Mouse (Mus musculus) fibroblast of lung, adult 2 months (primary cell): Measurements from ENCODE around the gene B4galt5.

Source experiments
- DNase-seq: peaks from one replicate; pipeline ENCODE4 v3.0.0-alpha.2; 2011; ENCODE audit warnings: low read depth

B4galt5 gene

DNA sequence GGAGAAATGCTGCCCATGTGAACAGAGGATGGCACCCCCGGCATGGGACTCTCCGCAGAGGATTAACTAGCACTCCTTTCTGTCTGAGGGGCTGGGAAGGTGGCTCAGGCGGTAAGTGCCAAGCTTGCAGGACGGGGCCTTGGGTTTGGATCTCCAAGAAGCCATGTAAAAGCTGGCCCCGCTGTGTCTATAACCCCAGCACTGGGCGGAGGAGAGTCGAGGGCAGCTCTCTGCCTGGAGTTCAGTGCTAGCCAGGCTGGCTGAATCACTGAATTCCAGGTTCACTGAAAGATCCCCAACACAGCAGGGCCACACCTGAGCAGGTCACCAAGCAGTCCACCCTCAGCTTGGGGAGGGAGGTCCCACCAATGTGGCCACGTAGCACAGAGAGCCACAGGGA, 45.8 kb downstream of the B4galt5 start:
- DNase-seq = no peak

DNA sequence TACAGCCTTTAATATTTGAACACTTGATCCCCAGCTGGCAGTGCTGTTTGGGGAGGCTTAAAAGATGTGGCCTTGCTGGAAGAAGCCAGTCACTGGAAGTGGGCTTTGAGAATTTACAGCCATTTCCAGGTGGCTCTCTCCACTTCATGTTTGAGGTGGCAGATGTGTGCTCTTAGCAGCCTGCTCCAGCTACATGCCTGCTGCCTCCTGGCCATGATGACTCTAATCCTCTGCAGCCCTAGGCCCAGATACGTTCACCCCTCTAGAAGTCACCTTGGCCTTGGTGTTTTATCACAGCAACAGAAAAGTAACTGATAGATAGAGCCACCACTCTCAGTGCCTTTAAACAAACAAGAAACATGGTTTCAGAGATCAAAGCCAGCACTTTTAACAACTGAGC, 46.3 kb downstream of the B4galt5 start:
- no peak for DNase-seq

DNA sequence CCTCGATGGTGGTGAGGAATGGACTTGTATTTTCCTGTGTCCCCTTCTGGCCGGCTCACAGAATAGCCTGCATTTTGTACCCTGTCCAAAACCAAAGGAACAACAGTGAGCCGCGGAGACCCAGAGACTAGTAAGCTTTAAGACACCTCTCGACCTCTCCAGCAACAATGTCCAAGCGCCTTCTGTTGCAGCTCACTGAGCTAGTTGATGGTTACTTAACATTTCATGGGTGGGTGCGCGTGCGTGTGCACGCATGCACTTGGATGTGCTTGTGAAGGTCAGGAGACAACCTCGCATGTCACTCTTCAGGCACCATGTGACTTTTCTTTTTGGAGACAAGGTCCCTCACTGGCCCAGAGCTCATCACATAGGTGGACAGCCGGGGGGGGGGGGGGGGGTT, 47.0 kb downstream of the B4galt5 start:
- no peak for DNase-seq

DNA sequence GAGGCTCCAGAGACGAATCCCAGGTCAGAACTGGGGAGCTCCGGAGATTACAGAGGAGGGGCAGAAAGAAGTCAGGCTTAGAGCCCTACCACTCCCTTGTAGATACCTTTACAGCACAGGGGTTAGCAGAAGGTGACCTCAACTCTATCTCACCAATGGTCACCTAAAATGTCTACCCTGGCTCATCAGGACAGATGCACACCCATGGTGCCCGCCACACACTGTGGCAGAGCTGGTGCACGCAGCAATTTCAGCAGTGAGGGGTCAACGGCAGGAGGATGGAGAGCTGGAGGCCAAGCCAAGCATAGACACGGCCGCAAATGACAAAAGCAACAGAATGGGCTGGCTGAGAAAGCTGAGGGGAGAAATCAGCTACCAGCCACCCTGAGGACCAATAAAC, 47.4 kb downstream of the B4galt5 start:
- DNase-seq = no peak

DNA sequence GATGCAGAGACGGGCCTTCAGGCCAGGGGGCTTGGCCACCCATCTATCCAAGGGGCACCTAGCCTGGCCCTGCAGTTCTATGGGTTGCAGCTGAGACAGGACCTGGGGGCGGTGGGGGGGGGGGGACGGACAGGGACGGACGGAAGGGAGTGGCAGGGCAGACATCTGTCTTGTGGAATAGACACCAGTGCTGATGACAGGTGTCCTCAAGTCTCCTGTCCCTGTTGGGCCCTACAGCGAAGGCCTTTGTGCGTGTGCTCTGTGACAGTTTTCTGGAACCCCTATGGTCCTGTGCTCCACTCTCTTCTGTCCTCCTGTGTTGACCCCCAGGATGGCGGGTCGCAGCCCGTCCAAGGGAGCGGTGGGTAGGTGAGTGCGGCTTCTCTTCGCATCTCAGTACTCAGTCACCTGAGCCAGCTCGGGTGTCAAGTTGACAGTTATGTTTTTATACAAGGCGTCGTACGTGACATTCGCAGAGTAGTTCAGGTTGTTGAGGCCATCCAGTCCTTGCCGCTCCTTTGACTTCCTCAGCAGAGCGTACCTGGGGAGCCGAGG, 48.0 kb downstream of the B4galt5 start:
- DNase-seq = no peak

DNA sequence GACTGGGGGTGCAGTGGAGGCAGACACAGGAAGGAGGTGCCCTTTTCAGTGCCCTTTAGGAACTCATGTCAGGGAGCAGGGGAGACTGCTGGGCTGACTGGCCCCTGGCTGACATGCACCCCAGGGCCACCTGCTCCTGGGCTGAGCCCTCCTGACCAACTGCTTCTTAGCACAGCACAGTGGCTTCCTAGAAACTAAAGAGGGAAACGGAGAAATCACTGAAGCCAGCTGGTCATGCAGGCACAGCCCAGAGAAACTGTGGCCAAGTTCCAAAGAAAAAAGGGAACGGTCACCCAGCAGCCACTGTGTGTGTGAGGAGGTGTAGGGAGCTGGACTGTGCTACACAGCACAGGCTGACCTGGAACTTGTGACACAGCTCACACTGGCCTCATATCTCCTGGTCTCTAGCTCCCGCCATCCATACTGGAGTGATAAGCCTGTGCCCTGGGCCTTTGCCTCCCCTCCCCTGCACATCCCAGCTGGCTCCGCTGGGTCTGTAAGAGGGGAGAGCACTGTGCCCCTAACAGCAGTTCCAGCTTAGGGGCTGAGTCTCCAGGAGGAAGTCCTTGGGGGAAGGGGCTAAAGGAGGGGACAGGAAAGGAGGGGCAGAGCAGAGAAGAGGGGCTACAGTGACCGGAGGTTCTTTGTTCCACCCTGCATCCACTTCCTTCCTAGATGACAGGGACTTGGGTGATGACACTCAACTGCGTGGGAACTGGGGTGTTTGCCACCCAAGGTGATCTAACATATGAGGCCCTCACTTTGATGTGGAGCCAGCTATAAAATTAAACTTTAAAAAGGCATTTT, 48.9 kb downstream of the B4galt5 start:
- no peak for DNase-seq

DNA sequence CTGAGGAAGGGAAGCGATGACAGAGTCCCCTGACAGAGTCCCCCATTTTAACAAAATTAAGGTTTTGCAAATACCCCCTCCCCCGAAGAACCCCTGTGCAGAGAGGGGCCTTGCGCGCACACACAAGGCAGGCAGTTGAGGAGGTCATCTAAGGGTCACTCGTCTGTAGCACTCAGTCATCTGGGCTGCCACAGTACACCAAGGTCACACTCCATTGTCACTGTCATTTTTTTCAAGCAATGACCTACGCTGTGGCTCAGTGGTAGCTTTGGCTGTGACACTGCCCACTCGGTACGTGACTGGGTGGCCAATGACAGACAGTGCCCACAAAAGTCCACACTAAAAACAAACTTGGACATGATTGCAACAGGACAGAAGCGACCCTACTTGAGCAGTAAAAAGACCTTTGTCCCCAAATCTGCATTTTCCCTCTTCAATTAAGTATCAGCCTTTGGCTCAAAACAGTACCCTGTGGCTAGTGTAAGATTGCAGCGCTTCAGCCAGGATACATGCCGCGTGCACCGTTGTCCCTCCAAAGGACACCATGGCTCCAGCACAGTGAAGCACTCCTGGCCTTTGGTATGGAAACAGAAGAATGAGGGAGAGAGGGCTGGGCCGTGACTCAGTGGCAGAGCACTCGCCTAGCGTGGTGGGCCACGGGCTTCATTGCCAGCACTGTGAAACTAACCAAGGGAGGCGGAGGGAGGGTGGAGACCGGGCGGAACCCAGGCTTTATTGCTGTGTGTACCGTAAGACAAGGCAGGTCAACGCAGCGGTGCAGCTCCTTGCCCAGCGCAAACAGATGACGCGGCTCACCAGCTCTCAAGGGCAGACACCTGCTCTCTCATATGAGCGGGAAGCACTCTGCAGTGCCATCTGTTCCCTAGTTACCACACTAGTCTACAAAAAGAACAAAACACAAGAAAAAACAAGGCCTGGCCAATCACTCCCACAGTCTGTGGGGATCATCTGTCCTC, 50.0 kb downstream of the B4galt5 start:
- no peak for DNase-seq

DNA sequence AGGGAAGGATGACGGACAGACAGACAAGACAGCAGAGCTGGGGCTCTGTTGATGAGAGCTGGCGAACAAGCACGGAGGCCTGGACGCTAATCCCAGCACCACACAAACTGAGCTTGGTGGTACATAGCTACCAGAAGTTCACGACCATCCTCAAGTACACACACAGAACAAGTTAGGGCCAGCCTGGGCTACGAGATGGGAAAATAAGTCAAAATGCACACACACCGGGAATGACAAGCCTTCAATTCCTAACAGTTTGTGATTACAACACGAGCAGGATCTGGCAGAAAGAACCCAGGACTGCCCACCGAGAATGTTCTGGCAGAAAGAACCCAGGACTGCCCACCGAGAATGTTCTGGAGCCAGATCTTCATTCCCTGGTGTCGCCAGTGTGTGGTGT, 51.0 kb downstream of the B4galt5 start:
- no peak for DNase-seq

DNA sequence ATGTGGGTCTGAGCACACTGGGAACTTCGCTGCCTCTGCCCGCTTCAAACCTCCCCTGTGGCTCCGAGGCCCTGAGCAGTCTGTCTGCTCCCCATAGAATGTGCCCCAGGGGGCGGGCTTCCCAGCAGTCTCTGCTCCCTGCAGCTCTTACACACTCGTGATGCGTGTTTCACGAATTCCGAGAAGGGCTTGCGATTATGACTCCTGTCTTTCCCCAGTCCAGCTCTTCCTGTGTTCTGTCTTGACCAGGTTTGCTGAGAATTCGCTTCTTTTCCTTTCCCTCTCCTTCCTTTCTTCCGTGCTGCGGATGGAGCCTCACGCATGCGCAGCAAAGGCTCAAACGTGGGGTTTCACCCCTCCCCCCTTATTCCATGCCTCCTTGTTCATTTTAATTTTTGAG, 54.1 kb downstream of the B4galt5 start:
- no peak for DNase-seq

DNA sequence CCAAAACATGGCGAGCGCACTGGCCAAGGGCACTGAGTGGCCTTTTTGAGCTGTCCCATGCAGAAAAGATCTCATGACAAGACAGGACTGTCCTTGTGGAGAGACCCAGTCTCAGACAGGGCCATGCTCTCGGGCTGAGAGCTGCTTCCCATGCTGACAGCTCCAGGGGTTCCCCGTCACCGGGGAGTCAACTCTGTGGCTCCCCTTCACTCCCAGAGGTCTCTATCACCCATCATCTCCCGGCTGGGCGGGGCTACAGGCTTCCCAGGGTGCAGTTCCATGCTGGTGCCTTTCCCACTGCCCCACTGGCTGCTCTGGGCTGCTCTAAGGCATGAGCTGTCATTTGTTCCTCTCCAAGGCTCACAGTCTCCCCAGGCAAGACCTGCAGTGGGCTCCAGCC, 54.8 kb downstream of the B4galt5 start:
- DNase-seq = no peak

DNA sequence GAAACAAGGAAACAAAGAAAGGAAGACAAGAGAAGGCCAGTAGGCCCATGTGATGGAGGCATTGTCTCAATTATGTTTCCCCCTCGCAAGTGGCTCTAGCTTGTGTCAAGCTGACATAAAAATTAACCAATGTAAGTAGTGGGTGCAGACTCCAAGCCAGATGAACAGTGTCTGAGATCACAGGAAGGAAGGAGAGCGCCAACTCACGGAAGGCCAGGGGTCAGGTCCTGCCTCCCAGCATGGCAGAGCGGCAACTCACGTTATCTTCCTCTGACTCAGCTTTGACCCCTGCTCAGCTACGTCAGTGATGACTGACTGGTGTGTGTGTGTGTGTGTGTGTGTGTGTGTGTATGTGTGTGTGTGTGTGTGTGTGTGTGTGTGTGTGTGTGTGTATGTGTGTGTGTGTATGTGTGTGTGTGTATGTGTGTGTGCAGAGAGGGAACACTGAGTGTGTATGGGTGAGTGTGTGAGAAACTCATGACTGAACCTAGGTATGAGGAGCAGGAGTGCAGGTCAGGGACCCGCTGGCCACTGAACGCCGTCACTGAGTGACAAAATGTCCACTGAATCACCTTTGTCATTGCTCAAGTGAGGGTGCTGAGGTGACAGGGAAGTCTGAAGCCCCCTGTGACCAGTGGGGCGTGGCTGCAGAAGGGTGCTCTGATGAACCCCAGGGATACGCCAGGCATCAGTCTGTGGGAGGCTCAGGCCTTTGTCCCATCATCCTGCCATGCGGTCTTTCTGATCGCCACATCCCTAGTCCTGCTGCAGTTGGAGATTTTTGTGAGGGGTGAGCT, 55.5 kb downstream of the B4galt5 start:
- peak; percentile 36 for DNase-seq

DNA sequence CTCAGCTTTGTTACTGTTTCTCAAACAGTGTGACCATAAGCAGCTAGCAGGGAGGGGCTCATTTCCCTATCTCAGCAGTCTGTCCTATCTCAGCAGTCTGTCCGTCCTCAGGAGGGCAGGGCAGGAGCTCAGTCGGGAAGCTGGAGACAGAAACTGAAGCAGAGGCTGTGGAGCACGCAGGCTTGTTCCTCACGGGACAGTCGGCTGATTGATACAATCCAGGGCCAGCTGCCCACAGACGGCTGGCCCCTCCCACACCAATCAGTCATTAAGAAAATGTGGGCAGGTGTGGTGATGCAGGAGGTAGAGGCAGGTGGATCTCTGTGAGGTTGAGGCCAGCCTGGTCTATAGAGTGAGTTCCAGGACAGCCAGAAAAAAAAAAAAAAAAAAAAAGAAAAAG, 56.1 kb downstream of the B4galt5 start:
- DNase-seq = no peak

DNA sequence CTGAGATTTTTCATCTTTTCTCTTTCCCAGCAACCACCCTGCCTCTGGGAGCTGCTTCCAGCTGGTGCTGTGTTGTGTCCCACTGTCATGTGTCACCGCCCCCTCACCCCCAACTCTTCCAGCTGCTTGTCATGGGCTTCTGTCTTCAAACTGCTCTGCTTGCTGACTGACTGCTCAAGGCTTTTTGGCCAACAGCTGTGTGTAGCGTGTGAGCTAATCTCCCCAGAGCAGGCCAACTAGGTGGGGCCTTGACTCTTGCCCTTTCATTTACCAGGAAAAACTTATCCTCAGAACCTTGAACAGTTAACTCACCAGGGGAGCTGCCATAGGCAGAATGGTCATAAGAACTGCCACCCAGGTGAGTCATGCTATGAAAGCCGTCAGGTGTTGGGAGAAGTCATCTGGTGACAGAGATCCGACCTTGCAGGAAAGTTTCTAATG, 56.8 kb downstream of the B4galt5 start:
- peak; percentile 26 for DNase-seq

DNA sequence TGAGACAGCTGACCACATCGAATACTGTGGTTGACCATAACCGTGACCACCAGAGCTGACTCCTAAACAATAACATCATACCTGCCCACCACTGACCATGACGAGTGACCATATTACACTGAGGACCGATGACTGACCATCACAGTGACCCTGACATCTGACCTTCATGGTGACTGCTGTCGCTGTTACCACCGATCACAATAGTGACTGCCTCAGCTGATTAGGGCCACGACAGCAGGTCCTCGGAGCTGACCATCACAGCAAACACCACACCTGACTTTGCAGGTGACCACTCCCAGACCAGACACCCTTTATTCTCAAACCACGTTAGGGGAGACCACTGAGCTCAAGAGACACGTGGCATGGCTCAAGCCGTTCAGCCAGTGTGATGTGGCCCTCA, 57.3 kb downstream of the B4galt5 start:
- DNase-seq = no peak

DNA sequence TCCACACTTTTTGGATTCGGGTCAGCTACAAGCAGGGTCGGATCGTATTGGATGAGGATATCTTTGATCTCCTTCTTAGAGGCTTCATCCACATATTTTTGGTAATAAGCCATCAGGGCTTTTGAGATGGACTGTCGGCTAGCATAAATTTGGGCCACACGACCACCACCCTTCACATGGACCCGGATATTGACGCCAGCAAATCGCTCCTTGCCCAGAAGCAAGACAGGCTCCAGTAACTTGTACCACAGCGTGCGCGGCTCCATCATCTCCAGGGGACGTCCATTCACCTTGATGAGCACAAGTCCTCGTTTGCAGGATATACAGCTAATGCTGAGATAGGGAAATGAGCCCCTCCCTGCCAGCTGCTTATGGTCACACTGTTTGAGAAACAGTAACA, 67.5 kb downstream of the B4galt5 start:
- no peak for DNase-seq

DNA sequence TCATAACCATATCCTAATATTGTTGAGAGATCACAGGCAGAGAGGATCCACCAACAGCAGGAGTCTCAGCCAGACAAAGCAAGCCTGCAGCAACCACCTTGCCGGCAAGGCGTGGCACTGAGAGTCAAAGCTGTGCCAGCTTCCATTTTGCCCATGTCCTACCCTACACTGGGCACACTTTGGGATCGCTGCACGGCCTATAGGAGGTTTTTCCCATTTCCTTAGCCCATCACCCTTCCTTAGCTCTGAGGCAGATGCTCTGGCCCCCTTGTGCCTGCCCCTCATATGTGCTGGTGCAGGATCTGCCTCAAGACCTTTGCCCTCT, 68.0 kb downstream of the B4galt5 start:
- DNase-seq = no peak

DNA sequence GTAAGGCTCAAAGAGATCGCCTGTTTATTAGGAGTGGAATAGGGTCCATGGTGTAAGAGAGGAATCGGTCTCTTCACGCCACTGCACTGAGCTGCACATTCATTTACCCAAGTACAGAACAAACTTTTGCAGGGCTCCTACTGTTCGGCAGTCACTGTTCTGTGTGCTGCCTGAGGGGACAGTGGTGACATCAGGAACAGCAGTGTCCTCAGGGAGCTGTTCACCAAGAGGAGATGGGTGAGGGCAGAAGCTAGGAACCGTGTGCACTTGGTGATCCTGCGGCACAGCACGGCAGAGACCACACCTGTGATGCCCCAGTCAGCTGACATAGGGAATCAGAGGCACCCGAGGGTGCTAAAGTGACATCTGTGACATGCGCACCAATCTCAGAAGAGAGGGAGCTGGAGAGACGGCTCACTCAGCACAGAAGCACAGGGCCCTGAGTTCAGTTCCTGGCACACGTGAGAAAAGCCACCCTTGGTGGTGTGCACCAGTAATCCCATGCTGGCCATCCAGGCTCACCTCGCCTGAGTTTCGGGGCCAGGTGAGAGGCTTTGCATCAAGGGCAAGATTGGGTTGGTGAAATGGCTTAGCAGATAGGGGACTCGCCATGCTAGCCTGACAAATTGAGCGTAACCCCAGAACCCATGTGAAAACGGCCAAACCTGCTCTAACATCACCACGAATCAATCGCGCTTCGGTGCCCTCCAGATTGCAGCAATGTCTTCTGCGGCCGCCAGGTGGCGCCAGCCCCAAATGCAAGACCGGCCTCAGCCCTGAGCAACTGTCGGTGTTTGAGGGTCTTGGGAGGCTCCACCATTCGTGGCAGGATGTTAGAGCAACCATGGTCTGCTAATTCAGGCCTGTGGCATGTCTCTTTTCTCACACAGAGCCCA, 68.6 kb downstream of the B4galt5 start:
- DNase-seq = no peak

DNA sequence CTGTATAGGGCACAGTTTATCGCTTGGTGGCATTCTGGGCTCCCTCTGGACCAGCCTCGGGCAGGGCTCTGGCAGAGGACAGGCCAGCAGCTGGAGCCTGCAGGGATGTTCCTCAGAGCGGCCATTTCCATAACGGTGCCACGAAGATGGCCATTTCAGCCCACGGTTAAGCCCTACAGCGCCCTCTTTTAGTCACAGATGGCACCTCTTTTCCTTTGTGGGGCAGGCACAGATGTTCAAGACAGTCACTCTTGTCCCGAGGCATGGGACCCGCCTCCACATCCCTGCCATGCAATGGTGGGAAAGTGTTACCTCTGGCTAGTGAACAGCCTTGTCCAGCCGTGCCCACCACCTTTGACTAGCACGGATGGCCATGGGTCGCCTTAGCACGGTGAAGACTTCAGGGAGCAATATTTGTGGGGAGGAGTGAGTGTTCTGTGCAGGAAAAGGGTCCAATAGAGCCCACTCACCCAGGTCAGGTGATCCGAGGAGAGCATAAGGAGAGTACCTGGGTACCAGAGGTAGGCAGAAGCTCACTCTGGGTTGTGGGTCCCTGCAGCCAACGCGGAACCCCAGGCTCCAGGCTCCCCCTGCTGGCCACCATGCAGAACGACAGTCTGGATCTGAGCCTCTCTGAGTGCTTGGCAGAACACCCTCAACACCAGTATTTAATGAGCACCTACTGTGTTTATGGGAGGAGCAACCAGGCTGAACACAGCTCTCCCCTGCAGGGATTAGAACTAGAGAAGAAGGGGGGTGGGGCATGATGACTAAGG, 70.0 kb downstream of the B4galt5 start:
- no peak for DNase-seq

DNA sequence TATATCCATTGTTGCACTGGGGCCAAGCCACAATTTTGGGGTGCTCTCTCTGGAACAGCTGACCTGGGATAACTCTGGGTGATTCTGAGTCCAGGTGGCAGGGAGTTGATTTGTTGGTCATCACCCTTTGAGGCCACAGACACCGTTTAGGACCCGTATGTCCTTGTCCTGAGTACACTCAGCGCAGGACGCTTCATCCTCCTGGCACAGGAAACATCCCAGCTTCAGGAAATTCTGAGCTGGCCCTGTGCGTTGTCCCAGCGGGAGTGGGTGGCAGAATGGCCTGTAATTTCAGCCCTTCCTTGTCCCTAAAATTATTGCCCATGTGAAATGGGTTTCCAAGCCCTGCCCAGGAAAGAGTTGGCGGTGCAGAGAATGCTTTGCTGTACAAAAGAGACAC, 71.0 kb downstream of the B4galt5 start:
- DNase-seq = no peak

DNA sequence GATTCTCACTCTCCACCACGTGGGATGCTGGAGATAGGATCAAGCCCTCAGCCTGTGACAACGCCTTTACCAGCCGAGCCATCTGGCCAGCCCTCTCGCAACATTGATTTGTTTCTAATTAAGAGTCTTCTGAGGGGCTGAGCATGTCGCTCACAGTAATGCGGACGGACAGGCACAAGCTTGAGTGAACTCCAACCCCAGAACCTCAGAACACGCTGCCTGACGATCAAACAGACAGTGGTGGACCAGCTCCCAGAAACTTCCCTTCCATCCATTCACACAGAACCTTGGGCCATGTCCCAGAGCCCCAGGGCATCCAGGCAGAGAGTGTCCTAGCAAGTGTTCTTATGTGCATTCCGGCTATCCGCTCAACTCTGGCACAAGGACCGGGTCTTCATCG, 72.0 kb downstream of the B4galt5 start:
- DNase-seq = no peak
